Mouse (Mus musculus) neural tube, embryonic 12.5 days (tissue): ENCODE measurements at regions not wholly inside any gene's neighbourhood (a gene's known extent, or its start where the extent isn't known, plus 50 kb on each side); places are given as distances from the start of the nearest gene placed in this dataset.

Experiments
- ATAC-seq: fragments of 200-750 bp; cut with Nextera tagmentation; 2 replicates; pipeline ENCODE4 v1.8.0; 2017; ENCODE audit warnings: low read depth, mild to moderate bottlenecking, moderate TSS enrichment, moderate library complexity; ENCODE audit not compliant: low FRiP score
- H3K27ac ChIP-seq: fragments of 300-500 bp; sonication (generic); 2 replicates; pipeline ENCODE4 v1.5.1; 2016
- H3K27me3 ChIP-seq: fragments of 300-500 bp; sonication (generic); replicated peaks from 2 replicates; pipeline ENCODE4 v1.6.1; 2016; ENCODE audit warnings: mild to moderate bottlenecking
- H3K36me3 ChIP-seq: fragments of 300-500 bp; sonication (generic); 2 replicates; pipeline ENCODE4 v1.6.1; 2016; ENCODE audit warnings: mild to moderate bottlenecking
- H3K4me1 ChIP-seq: fragments of 300-500 bp; sonication (generic); 2 replicates; pipeline ENCODE4 v1.6.1; 2016
- H3K4me2 ChIP-seq: fragments of 300-500 bp; sonication (generic); replicated peaks from 2 replicates; pipeline ENCODE4 v1.6.1; 2016; ENCODE audit warnings: mild to moderate bottlenecking
- H3K4me3 ChIP-seq: fragments of 300-500 bp; sonication (generic); 2 replicates; pipeline ENCODE4 v1.5.1; 2016
- H3K9ac ChIP-seq: fragments of 300-500 bp; sonication (generic); 2 replicates; pipeline ENCODE4 v1.6.1; 2016; ENCODE audit warnings: mild to moderate bottlenecking
- H3K9me3 ChIP-seq: fragments of 300-500 bp; sonication (generic); 2 replicates; pipeline ENCODE4 v1.6.1; 2016; ENCODE audit warnings: mild to moderate bottlenecking
- WGBS: fragments of 180-500 bp; shearing (Covaris S2); methylation state at CpG from one replicate; pipeline ENCODE4 v1.1.7; 2016; 5-methylcytosine and 5-hydroxymethylcytosine counted together

- H3K4me1 ChIP-seq = no peaks in the 10 kb centered on the region
- H3K9me3 ChIP-seq = no peaks in the 10 kb centered on the region
- no peak overlapping the region for H3K4me3 ChIP-seq
- H3K36me3 ChIP-seq = no peaks in the 10 kb centered on the region
- H3K9ac ChIP-seq = no peak overlapping the region
- H3K27me3 ChIP-seq = no peaks in the 10 kb centered on the region
- no peak for ATAC-seq
- no peak overlapping the region for H3K27ac ChIP-seq
- H3K4me2 ChIP-seq = no peak overlapping the region
- WGBS = 90% methylated on average over 6 of the region's 6 CpGs
Observed at GRCm38 (mm10) chr2:117010001-117010400, 111.2 kb upstream of the Spred1 start.

GRCm38 (mm10) chr2:117010942-117011341, 110.2 kb upstream of the Spred1 start:
- no peak for ATAC-seq
- Histone ChIP-seq H3K9me3 (no peaks in the 10 kb centered on the region), H3K27me3 (no peaks in the 10 kb centered on the region), H3K4me3 (no peak overlapping the region), H3K4me1 (no peaks in the 10 kb centered on the region), H3K36me3 (no peaks in the 10 kb centered on the region), H3K4me2 (no peak overlapping the region), H3K27ac (no peak overlapping the region), H3K9ac (no peak overlapping the region)

- H3K9me3 ChIP-seq = no peaks in the 10 kb centered on the region
- no peak overlapping the region for H3K27ac ChIP-seq
- H3K4me1 ChIP-seq = peaks cover 9% of the 10 kb centered on the region; the same call in 1 of the 2 replicates
- no peaks in the 10 kb centered on the region for H3K27me3 ChIP-seq
- WGBS = 63% methylated on average over 12 of the region's 12 CpGs
- H3K9ac ChIP-seq = no peak overlapping the region
- no peak overlapping the region for H3K4me3 ChIP-seq
- H3K4me2 ChIP-seq = no peak overlapping the region
- ATAC-seq = no peak
- H3K36me3 ChIP-seq = no peaks in the 10 kb centered on the region
Observed at GRCm38 (mm10) chr2:117017921-117018651, 103.1 kb upstream of the Spred1 start.

- H3K36me3 ChIP-seq = no peaks in the 10 kb centered on the region
- no peaks in the 10 kb centered on the region for H3K27me3 ChIP-seq
- 30% methylated on average over 6 of the region's 6 CpGs for WGBS
- H3K9ac ChIP-seq = no peak overlapping the region
- ATAC-seq = no peak
- H3K4me2 ChIP-seq = no peak overlapping the region
- H3K9me3 ChIP-seq = no peaks in the 10 kb centered on the region
- H3K4me3 ChIP-seq = no peak overlapping the region
- H3K4me1 ChIP-seq = peaks cover 9% of the 10 kb centered on the region; the same call in 1 of the 2 replicates
- no peak overlapping the region for H3K27ac ChIP-seq
Observed at GRCm38 (mm10) chr2:117018917-117019538, 102.1 kb upstream of the Spred1 start.

- Histone ChIP-seq H3K27ac (no peak overlapping the region), H3K27me3 (no peaks in the 10 kb centered on the region), H3K4me1 (peaks cover 9% of the 10 kb centered on the region; the same call in 1 of the 2 replicates), H3K36me3 (no peaks in the 10 kb centered on the region), H3K4me2 (no peak overlapping the region), H3K9me3 (no peaks in the 10 kb centered on the region), H3K9ac (no peak overlapping the region), H3K4me3 (no peak overlapping the region)
- no peak for ATAC-seq
- 56% methylated on average over 1 of the region's 1 CpGs for WGBS
Observed at GRCm38 (mm10) chr2:117019552-117019951, 101.6 kb upstream of the Spred1 start.

- no peaks in the 10 kb centered on the region for H3K36me3 ChIP-seq
- no peak overlapping the region for H3K4me3 ChIP-seq
- no peak overlapping the region for H3K27ac ChIP-seq
- H3K9me3 ChIP-seq = no peaks in the 10 kb centered on the region
- ATAC-seq = no peak
- H3K27me3 ChIP-seq = no peaks in the 10 kb centered on the region
- H3K4me2 ChIP-seq = no peak overlapping the region
- WGBS = 44% methylated on average over 6 of the region's 6 CpGs
- no peak overlapping the region for H3K9ac ChIP-seq
- peaks cover 9% of the 10 kb centered on the region; the same call in 1 of the 2 replicates for H3K4me1 ChIP-seq
Observed at GRCm38 (mm10) chr2:117021787-117022186, 99.4 kb upstream of the Spred1 start.

GRCm38 (mm10) chr2:117023436-117023835, 97.7 kb upstream of the Spred1 start:
- Histone ChIP-seq H3K27ac (no peak overlapping the region), H3K4me2 (no peak overlapping the region), H3K9me3 (no peaks in the 10 kb centered on the region), H3K27me3 (no peaks in the 10 kb centered on the region), H3K36me3 (no peaks in the 10 kb centered on the region), H3K9ac (no peak overlapping the region), H3K4me1 (peaks cover 9% of the 10 kb centered on the region; the same call in 1 of the 2 replicates), H3K4me3 (no peak overlapping the region)
- ATAC-seq = no peak
- WGBS = 89% methylated on average over 1 of the region's 1 CpGs

GRCm38 (mm10) chr2:117027071-117027470, 94.1 kb upstream of the Spred1 start:
- no peaks in the 10 kb centered on the region for H3K36me3 ChIP-seq
- H3K4me3 ChIP-seq = no peak overlapping the region
- WGBS = 64% methylated on average over 4 of the region's 4 CpGs
- no peak for ATAC-seq
- H3K9ac ChIP-seq = no peak overlapping the region
- no peaks in the 10 kb centered on the region for H3K9me3 ChIP-seq
- no peaks in the 10 kb centered on the region for H3K27me3 ChIP-seq
- no peak overlapping the region for H3K27ac ChIP-seq
- no peaks in the 10 kb centered on the region for H3K4me1 ChIP-seq
- H3K4me2 ChIP-seq = no peak overlapping the region

- Histone ChIP-seq H3K27me3 (no peaks in the 10 kb centered on the region), H3K9me3 (no peaks in the 10 kb centered on the region), H3K4me2 (no peak overlapping the region), H3K27ac (no peak overlapping the region), H3K4me3 (no peak overlapping the region), H3K36me3 (no peaks in the 10 kb centered on the region), H3K4me1 (no peaks in the 10 kb centered on the region), H3K9ac (no peak overlapping the region)
- ATAC-seq = no peak
- 74% methylated on average over 6 of the region's 6 CpGs for WGBS
Observed at GRCm38 (mm10) chr2:117028771-117029170, 92.4 kb upstream of the Spred1 start.

GRCm38 (mm10) chr2:117036197-117036872, 84.8 kb upstream of the Spred1 start:
- 80% methylated on average over 8 of the region's 8 CpGs for WGBS
- no peak overlapping the region for H3K4me2 ChIP-seq
- H3K27me3 ChIP-seq = no peaks in the 10 kb centered on the region
- H3K9me3 ChIP-seq = no peaks in the 10 kb centered on the region
- no peaks in the 10 kb centered on the region for H3K36me3 ChIP-seq
- 0 out of 2 replicates have a peak, but pooled peaks cover 4% of the 10 kb centered on the region for H3K4me1 ChIP-seq
- H3K27ac ChIP-seq = no peak overlapping the region
- no peak overlapping the region for H3K4me3 ChIP-seq
- no peak for ATAC-seq
- no peak overlapping the region for H3K9ac ChIP-seq

GRCm38 (mm10) chr2:117040211-117040610, 81.0 kb upstream of the Spred1 start:
- H3K27ac ChIP-seq = no peak overlapping the region
- H3K9ac ChIP-seq = no peak overlapping the region
- H3K9me3 ChIP-seq = no peaks in the 10 kb centered on the region
- WGBS = 41% methylated on average over 3 of the region's 3 CpGs
- H3K36me3 ChIP-seq = no peaks in the 10 kb centered on the region
- no peak overlapping the region for H3K4me3 ChIP-seq
- H3K27me3 ChIP-seq = no peaks in the 10 kb centered on the region
- no peak overlapping the region for H3K4me2 ChIP-seq
- no peak for ATAC-seq
- 0 out of 2 replicates have a peak, but pooled peaks cover 4% of the 10 kb centered on the region for H3K4me1 ChIP-seq

GRCm38 (mm10) chr2:117043831-117044230, 77.3 kb upstream of the Spred1 start:
- no peak for ATAC-seq
- no peak overlapping the region for H3K9ac ChIP-seq
- no peaks in the 10 kb centered on the region for H3K9me3 ChIP-seq
- H3K27ac ChIP-seq = no peak overlapping the region
- 88% methylated on average over 7 of the region's 7 CpGs for WGBS
- no peaks in the 10 kb centered on the region for H3K27me3 ChIP-seq
- H3K4me1 ChIP-seq = 0 out of 2 replicates have a peak, but pooled peaks cover 4% of the 10 kb centered on the region
- no peaks in the 10 kb centered on the region for H3K36me3 ChIP-seq
- H3K4me3 ChIP-seq = no peak overlapping the region
- no peak overlapping the region for H3K4me2 ChIP-seq
